Mouse (Mus musculus) E14TG2a.4 (cell line): ENCODE results near the gene Itk.

Experiments used
- H3K27me3 ChIP-seq: 2 replicates; pipeline ENCODE4 v1.6.1; 2014; ENCODE audit warnings: low read length, control low read depth; ENCODE audit not compliant: insufficient read depth
- H3K36me3 ChIP-seq: 2 replicates; pipeline ENCODE4 v1.6.1; 2014; ENCODE audit warnings: low read length, control low read depth; ENCODE audit not compliant: insufficient read depth
- H3K4me1 ChIP-seq: replicated peaks from 2 replicates; pipeline ENCODE4 v1.6.1; 2014; ENCODE audit warnings: low read depth, low read length, control low read depth
- H3K4me3 ChIP-seq: replicated peaks from 2 replicates; pipeline ENCODE4 v1.5.1; 2014; ENCODE audit warnings: mild to moderate bottlenecking, low read length
- H3K9me3 ChIP-seq: 2 replicates; pipeline ENCODE4 v1.6.1; 2014; ENCODE audit warnings: low read length, control low read depth
- CTCF ChIP-seq: conservative IDR thresholded peaks from 2 replicates; pipeline ENCODE4 v1.5.1; 2014; ENCODE audit warnings: low read length
- NANOG ChIP-seq: IDR thresholded peaks from 2 replicates; pipeline ENCODE4 v1.6.1; 2014; ENCODE audit warnings: borderline replicate concordance, low read length, mixed read lengths
- POU5F1 ChIP-seq: IDR thresholded peaks from 2 replicates; pipeline ENCODE4 v1.6.1; 2014; ENCODE audit warnings: low read length, borderline replicate concordance

Gene Itk

GRCm38 (mm10) chr11:46418860-46419259 is 29.5 kb upstream of the Itk start:
- no peaks in the 10 kb centered on the region for H3K27me3 ChIP-seq
- no peaks in the 10 kb centered on the region for H3K9me3 ChIP-seq
- no peaks in the 10 kb centered on the region for H3K36me3 ChIP-seq
- H3K4me1 ChIP-seq, result peaks cover 19% of the 10 kb centered on the region
- no peak overlapping the region for H3K4me3 ChIP-seq
- TF ChIP-seq NANOG, result no peak
- no peak for TF ChIP-seq CTCF
- no peak for TF ChIP-seq POU5F1

- no peaks in the 10 kb centered on the region for H3K9me3 ChIP-seq
- H3K4me1 ChIP-seq, result peaks cover 19% of the 10 kb centered on the region
- H3K4me3 ChIP-seq, result no peak overlapping the region
- H3K27me3 ChIP-seq, result no peaks in the 10 kb centered on the region
- H3K36me3 ChIP-seq, result no peaks in the 10 kb centered on the region
- no peak for TF ChIP-seq CTCF
- no peak for TF ChIP-seq POU5F1
- no peak for TF ChIP-seq NANOG
These were observed 29.1 kb upstream of the Itk start for GRCm38 (mm10) chr11:46418438-46418837.

GRCm38 (mm10) chr11:46410018-46410563 is 20.8 kb upstream of the Itk start:
- no peak for TF ChIP-seq CTCF
- TF ChIP-seq NANOG, result no peak
- TF ChIP-seq POU5F1, result no peak
- H3K27me3 ChIP-seq, result 0 out of 2 replicates have a peak, but pooled peaks cover 2% of the 10 kb centered on the region
- no peaks in the 10 kb centered on the region for H3K36me3 ChIP-seq
- peaks cover 8% of the 10 kb centered on the region for H3K9me3 ChIP-seq
- H3K4me1 ChIP-seq, result peaks cover 16% of the 10 kb centered on the region
- no peak overlapping the region for H3K4me3 ChIP-seq

- H3K9me3 ChIP-seq, result peaks cover 8% of the 10 kb centered on the region
- TF ChIP-seq CTCF, result no peak
- no peak for TF ChIP-seq POU5F1
- TF ChIP-seq NANOG, result no peak
- H3K27me3 ChIP-seq, result 0 out of 2 replicates have a peak, but pooled peaks cover 2% of the 10 kb centered on the region
- no peaks in the 10 kb centered on the region for H3K36me3 ChIP-seq
- H3K4me3 ChIP-seq, result no peak overlapping the region
- H3K4me1 ChIP-seq, result peaks cover 16% of the 10 kb centered on the region
These were observed 17.4 kb upstream of the Itk start for GRCm38 (mm10) chr11:46406721-46407120.

- Histone ChIP-seq H3K4me1 (peaks cover 3% of the 10 kb centered on the region), H3K9me3 (no peaks in the 10 kb centered on the region), H3K36me3 (no peaks in the 10 kb centered on the region), H3K27me3 (0 out of 2 replicates have a peak, but pooled peaks cover 2% of the 10 kb centered on the region), H3K4me3 (no peak overlapping the region)
- TF ChIP-seq NANOG, result no peak
- TF ChIP-seq POU5F1, result no peak
- TF ChIP-seq CTCF, result no peak
These were observed 15.7 kb upstream of the Itk start for GRCm38 (mm10) chr11:46404986-46405385.

GRCm38 (mm10) chr11:46401555-46401954 is 12.2 kb upstream of the Itk start:
- Histone ChIP-seq H3K36me3 (no peaks in the 10 kb centered on the region), H3K9me3 (no peaks in the 10 kb centered on the region), H3K4me1 (peaks cover 2% of the 10 kb centered on the region; the same call in 1 of the 2 replicates), H3K4me3 (no peak overlapping the region), H3K27me3 (no peaks in the 10 kb centered on the region)
- TF ChIP-seq NANOG, result no peak
- no peak for TF ChIP-seq POU5F1
- TF ChIP-seq CTCF, result no peak

- TF ChIP-seq NANOG, result no peak
- no peak for TF ChIP-seq CTCF
- TF ChIP-seq POU5F1, result no peak
- no peaks in the 10 kb centered on the region for H3K36me3 ChIP-seq
- no peaks in the 10 kb centered on the region for H3K9me3 ChIP-seq
- H3K4me3 ChIP-seq, result no peak overlapping the region
- H3K4me1 ChIP-seq, result peaks cover 6% of the 10 kb centered on the region
- no peaks in the 10 kb centered on the region; the same call in 1 of the 2 replicates for H3K27me3 ChIP-seq
These were observed 9.6 kb upstream of the Itk start for GRCm38 (mm10) chr11:46398933-46399383.

GRCm38 (mm10) chr11:46398473-46398872 is 9.2 kb upstream of the Itk start:
- TF ChIP-seq NANOG (no peak), POU5F1 (no peak), CTCF (no peak)
- Histone ChIP-seq H3K4me1 (peaks cover 6% of the 10 kb centered on the region), H3K4me3 (no peak overlapping the region), H3K27me3 (no peaks in the 10 kb centered on the region; the same call in 1 of the 2 replicates), H3K36me3 (no peaks in the 10 kb centered on the region), H3K9me3 (no peaks in the 10 kb centered on the region)

- no peaks in the 10 kb centered on the region for H3K36me3 ChIP-seq
- H3K9me3 ChIP-seq, result no peaks in the 10 kb centered on the region
- no peak overlapping the region for H3K4me3 ChIP-seq
- TF ChIP-seq CTCF (no peak), POU5F1 (no peak), NANOG (no peak)
- no peaks in the 10 kb centered on the region; the same call in 1 of the 2 replicates for H3K27me3 ChIP-seq
- H3K4me1 ChIP-seq, result peaks cover 6% of the 10 kb centered on the region
These were observed 8.6 kb upstream of the Itk start for GRCm38 (mm10) chr11:46397900-46398299.
